Mouse (Mus musculus) ES-Bruce4 (cell line): ENCODE measurements around the gene Lhpp.

Experiments used
- CTCF ChIP-seq: IDR thresholded peaks from one replicate; pipeline ENCODE4 v1.8.1; 2011; ENCODE audit warnings: low read depth, low read length
- EP300 ChIP-seq: IDR thresholded peaks from 2 replicates; pipeline ENCODE4 v1.6.1; 2011; ENCODE audit warnings: low read depth, low read length; ENCODE audit not compliant: insufficient read depth
- POLR2A ChIP-seq: IDR thresholded peaks from one replicate; pipeline ENCODE4 v1.8.1; 2011; ENCODE audit warnings: low read length; ENCODE audit not compliant: insufficient read depth

- TF ChIP-seq POLR2A (no peak), CTCF (no peak), EP300 (no peak)
Observed at GRCm38 (mm10) chr7:132742912-132743311, 132.5 kb downstream of the Lhpp start.
